Mouse (Mus musculus): ENCODE data around the gene Ttc4. TPM values are rescaled to one million over a fixed set of nuclear protein-coding genes. Genes with fewer than 3 reads are reported as not detected.

Ttc4 gene
- polyA plus RNA-seq, 1 experiment from 2014 or later, result 79.5 TPM

- H3K4me3 ChIP-seq (ENCODE audit: low read depth, low read length), result no peak overlapping the region
- no peak for ATAC-seq (ENCODE audit: insufficient number of reproducible peaks, insufficient read depth, low FRiP score, low read depth)
- no peaks in the 10 kb centered on the region for H3K27me3 ChIP-seq (ENCODE audit: control insufficient read depth, insufficient read depth, low read length)
- no peak overlapping the region for H3K9ac ChIP-seq (replicated peaks; ENCODE audit: low read depth, low read length)
- 20% methylated on average over 4 of the region's 4 CpGs for WGBS
- H3K27ac ChIP-seq (ENCODE audit: low read length), result no peak overlapping the region
- no peak overlapping the region for H3K4me2 ChIP-seq (replicated peaks; ENCODE audit: low read depth, low read length)
- no peaks in the 10 kb centered on the region for H3K36me3 ChIP-seq (ENCODE audit: control insufficient read depth, insufficient read depth, low read length)
- peaks cover 11% of the 10 kb centered on the region; the same call in 1 of the 2 replicates for H3K4me1 ChIP-seq (ENCODE audit: control insufficient read depth, insufficient read depth, low read length)
- no peaks in the 10 kb centered on the region for H3K9me3 ChIP-seq (ENCODE audit: control insufficient read depth, low read depth, low read length)
These were observed 22.1 kb upstream of the Ttc4 start for GRCm38 (mm10) chr4:106700798-106701197.

- 16% methylated on average over 9 of the region's 9 CpGs for WGBS
These were observed 21.2 kb upstream of the Ttc4 start for GRCm38 (mm10) chr4:106699989-106700388.

GRCm38 (mm10) chr4:106693841-106694430, 15.2 kb upstream of the Ttc4 start:
- Histone ChIP-seq H3K4me3 (ENCODE audit: low read depth, low read length) (no peak overlapping the region), H3K27ac (ENCODE audit: low read length) (no peak overlapping the region), H3K4me1 (ENCODE audit: control insufficient read depth, insufficient read depth, low read length) (no peaks in the 10 kb centered on the region), H3K9ac (replicated peaks; ENCODE audit: low read depth, low read length) (no peak overlapping the region), H3K27me3 (ENCODE audit: control insufficient read depth, insufficient read depth, low read length) (no peaks in the 10 kb centered on the region), H3K36me3 (ENCODE audit: control insufficient read depth, insufficient read depth, low read length) (no peaks in the 10 kb centered on the region), H3K4me2 (replicated peaks; ENCODE audit: low read depth, low read length) (no peak overlapping the region), H3K9me3 (ENCODE audit: control insufficient read depth, low read depth, low read length) (no peaks in the 10 kb centered on the region)
- WGBS, result 77% methylated on average over 15 of the region's 15 CpGs
- ATAC-seq (ENCODE audit: insufficient number of reproducible peaks, insufficient read depth, low FRiP score, low read depth), result no peak

More at GRCm38 (mm10) chr4:106699989-106700388, 21.2 kb upstream of the Ttc4 start:
- Histone ChIP-seq H3K27me3 (ENCODE audit: control insufficient read depth, insufficient read depth, low read length) (no peaks in the 10 kb centered on the region), H3K36me3 (ENCODE audit: control insufficient read depth, insufficient read depth, low read length) (no peaks in the 10 kb centered on the region), H3K4me1 (ENCODE audit: control insufficient read depth, insufficient read depth, low read length) (0 out of 2 replicates have a peak, but pooled peaks cover 8% of the 10 kb centered on the region), H3K9ac (replicated peaks; ENCODE audit: low read depth, low read length) (no peak overlapping the region), H3K27ac (ENCODE audit: low read length) (no peak overlapping the region), H3K9me3 (ENCODE audit: control insufficient read depth, low read depth, low read length) (no peaks in the 10 kb centered on the region), H3K4me2 (replicated peaks; ENCODE audit: low read depth, low read length) (no peak overlapping the region), H3K4me3 (ENCODE audit: low read depth, low read length) (no peak overlapping the region)
- ATAC-seq (ENCODE audit: insufficient number of reproducible peaks, insufficient read depth, low FRiP score, low read depth), result peak; percentile 65; the same call in 1 of the 2 replicates

GRCm38 (mm10) chr4:106688636-106689296, 10.0 kb upstream of the Ttc4 start:
- no peak overlapping the region for H3K4me2 ChIP-seq (replicated peaks; ENCODE audit: low read depth, low read length)
- 41% methylated on average over 3 of the region's 3 CpGs for WGBS
- H3K9ac ChIP-seq (replicated peaks; ENCODE audit: low read depth, low read length), result no peak overlapping the region
- no peaks in the 10 kb centered on the region for H3K4me1 ChIP-seq (ENCODE audit: control insufficient read depth, insufficient read depth, low read length)
- no peak overlapping the region for H3K4me3 ChIP-seq (ENCODE audit: low read depth, low read length)
- H3K9me3 ChIP-seq (ENCODE audit: control insufficient read depth, low read depth, low read length), result no peaks in the 10 kb centered on the region
- H3K27ac ChIP-seq (ENCODE audit: low read length), result no peak overlapping the region
- H3K27me3 ChIP-seq (ENCODE audit: control insufficient read depth, insufficient read depth, low read length), result no peaks in the 10 kb centered on the region
- 0 out of 2 replicates have a peak, but pooled peaks have one; percentile 42 for ATAC-seq (ENCODE audit: insufficient number of reproducible peaks, insufficient read depth, low FRiP score, low read depth)
- H3K36me3 ChIP-seq (ENCODE audit: control insufficient read depth, insufficient read depth, low read length), result no peaks in the 10 kb centered on the region

GRCm38 (mm10) chr4:106680955-106681354, 2.2 kb upstream of the Ttc4 start:
- WGBS, result 41% methylated on average over 2 of the region's 2 CpGs
- Histone ChIP-seq H3K4me1 (ENCODE audit: control insufficient read depth, insufficient read depth, low read length) (peaks cover 5% of the 10 kb centered on the region), H3K4me2 (replicated peaks; ENCODE audit: low read depth, low read length) (no peak overlapping the region), H3K4me3 (ENCODE audit: low read depth, low read length) (no peak overlapping the region), H3K9me3 (ENCODE audit: control insufficient read depth, low read depth, low read length) (no peaks in the 10 kb centered on the region), H3K9ac (replicated peaks; ENCODE audit: low read depth, low read length) (no peak overlapping the region), H3K27me3 (ENCODE audit: control insufficient read depth, insufficient read depth, low read length) (no peaks in the 10 kb centered on the region), H3K27ac (ENCODE audit: low read length) (no peak overlapping the region), H3K36me3 (ENCODE audit: control insufficient read depth, insufficient read depth, low read length) (peaks cover 9% of the 10 kb centered on the region; the same call in 1 of the 2 replicates)
- no peak for ATAC-seq (ENCODE audit: insufficient number of reproducible peaks, insufficient read depth, low FRiP score, low read depth)

GRCm38 (mm10) chr4:106679152-106679551, 408 bp upstream of the Ttc4 start:
- Histone ChIP-seq H3K4me3 (ENCODE audit: low read depth, low read length) (peak overlapping the region; percentile 90), H3K4me1 (ENCODE audit: control insufficient read depth, insufficient read depth, low read length) (peaks cover 5% of the 10 kb centered on the region), H3K36me3 (ENCODE audit: control insufficient read depth, insufficient read depth, low read length) (peaks cover 24% of the 10 kb centered on the region; the same call in 1 of the 2 replicates), H3K9ac (replicated peaks; ENCODE audit: low read depth, low read length) (no peak overlapping the region), H3K27me3 (ENCODE audit: control insufficient read depth, insufficient read depth, low read length) (no peaks in the 10 kb centered on the region), H3K27ac (ENCODE audit: low read length) (no peak overlapping the region), H3K9me3 (ENCODE audit: control insufficient read depth, low read depth, low read length) (no peaks in the 10 kb centered on the region), H3K4me2 (replicated peaks; ENCODE audit: low read depth, low read length) (peak overlapping the region; percentile 80; the same call in 1 of the 2 replicates)
- 44% methylated on average over 3 of the region's 3 CpGs for WGBS
- no peak for ATAC-seq (ENCODE audit: insufficient number of reproducible peaks, insufficient read depth, low FRiP score, low read depth)

GRCm38 (mm10) chr4:106676749-106677148, 2.0 kb downstream of the Ttc4 start:
- ATAC-seq (ENCODE audit: insufficient number of reproducible peaks, insufficient read depth, low FRiP score, low read depth), result no peak
- Histone ChIP-seq H3K27me3 (ENCODE audit: control insufficient read depth, insufficient read depth, low read length) (no peaks in the 10 kb centered on the region), H3K9me3 (ENCODE audit: control insufficient read depth, low read depth, low read length) (no peaks in the 10 kb centered on the region), H3K4me3 (ENCODE audit: low read depth, low read length) (no peak overlapping the region), H3K9ac (replicated peaks; ENCODE audit: low read depth, low read length) (no peak overlapping the region), H3K36me3 (ENCODE audit: control insufficient read depth, insufficient read depth, low read length) (peaks cover 45% of the 10 kb centered on the region), H3K27ac (ENCODE audit: low read length) (no peak overlapping the region), H3K4me2 (replicated peaks; ENCODE audit: low read depth, low read length) (no peak overlapping the region), H3K4me1 (ENCODE audit: control insufficient read depth, insufficient read depth, low read length) (peaks cover 5% of the 10 kb centered on the region)
- 84% methylated on average over 5 of the region's 5 CpGs for WGBS

- WGBS, result 92% methylated on average over 2 of the region's 2 CpGs
- Histone ChIP-seq H3K27me3 (ENCODE audit: control insufficient read depth, insufficient read depth, low read length) (no peaks in the 10 kb centered on the region), H3K4me2 (replicated peaks; ENCODE audit: low read depth, low read length) (no peak overlapping the region), H3K36me3 (ENCODE audit: control insufficient read depth, insufficient read depth, low read length) (peaks cover 82% of the 10 kb centered on the region), H3K9ac (replicated peaks; ENCODE audit: low read depth, low read length) (no peak overlapping the region), H3K9me3 (ENCODE audit: control insufficient read depth, low read depth, low read length) (no peaks in the 10 kb centered on the region), H3K27ac (ENCODE audit: low read length) (no peak overlapping the region), H3K4me3 (ENCODE audit: low read depth, low read length) (no peak overlapping the region), H3K4me1 (ENCODE audit: control insufficient read depth, insufficient read depth, low read length) (no peaks in the 10 kb centered on the region)
- no peak for ATAC-seq (ENCODE audit: insufficient number of reproducible peaks, insufficient read depth, low FRiP score, low read depth)
These were observed 12.2 kb downstream of the Ttc4 start for GRCm38 (mm10) chr4:106666546-106666945.
